Mouse (Mus musculus) G1E (cell line): ENCODE data around the gene Fibcd1.

ENCODE experiments used
- CTCF ChIP-seq: IDR thresholded peaks from 2 replicates; pipeline ENCODE4 v1.5.1; 2012; ENCODE audit warnings: low read depth, low read length, inconsistent platforms, mixed read lengths
- GATA1 ChIP-seq: IDR thresholded peaks from 2 replicates; pipeline ENCODE4 v1.6.1; 2012; ENCODE audit warnings: borderline replicate concordance, low read length, inconsistent platforms, mixed read lengths
- TAL1 ChIP-seq: conservative IDR thresholded peaks from 2 replicates; pipeline ENCODE4 v1.6.1; 2012; ENCODE audit warnings: low read depth, low read length, inconsistent platforms, mixed read lengths

DNA sequence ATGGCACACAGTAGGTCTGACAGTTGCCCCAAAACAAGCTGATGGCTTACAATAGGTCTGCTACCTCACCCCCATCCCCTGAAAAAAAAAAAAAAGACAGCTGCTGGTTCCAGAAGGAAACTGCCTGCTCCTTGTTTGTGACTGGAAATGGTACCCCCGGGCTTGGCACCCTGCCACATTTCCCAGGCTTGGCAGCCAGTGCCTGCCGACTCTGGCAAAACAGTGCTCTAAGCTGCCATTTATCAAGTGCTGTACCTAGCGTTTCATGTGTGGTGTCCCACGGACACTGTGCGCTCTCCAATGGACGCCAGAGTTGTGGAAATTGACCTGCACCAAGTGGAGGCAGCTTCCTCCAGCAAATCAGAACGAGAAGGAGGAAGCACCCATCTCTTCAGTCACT, 17.9 kb downstream of the Fibcd1 start:
- TF ChIP-seq CTCF (no peak), TAL1 (no peak), GATA1 (no peak)
